Mouse (Mus musculus) kidney, postnatal 36 days (tissue): ENCODE data around the gene Ereg.
A peak's percentile ranks its signal among the peaks of the same experiment; 100 is the strongest.

Experiments used
- DNase-seq, 2 experiments: peaks; one replicate each; pipeline ENCODE4 v3.0.0; 2021 to 2022; ENCODE audit warnings: mixed read lengths in 2 of 2

Ereg gene

GRCm38 (mm10) chr5:91074450-91074950 lies at the start of gene Ereg:
TSS of gene Ereg (plus strand) at chr5:91074622.
- no peak for DNase-seq

DNA sequence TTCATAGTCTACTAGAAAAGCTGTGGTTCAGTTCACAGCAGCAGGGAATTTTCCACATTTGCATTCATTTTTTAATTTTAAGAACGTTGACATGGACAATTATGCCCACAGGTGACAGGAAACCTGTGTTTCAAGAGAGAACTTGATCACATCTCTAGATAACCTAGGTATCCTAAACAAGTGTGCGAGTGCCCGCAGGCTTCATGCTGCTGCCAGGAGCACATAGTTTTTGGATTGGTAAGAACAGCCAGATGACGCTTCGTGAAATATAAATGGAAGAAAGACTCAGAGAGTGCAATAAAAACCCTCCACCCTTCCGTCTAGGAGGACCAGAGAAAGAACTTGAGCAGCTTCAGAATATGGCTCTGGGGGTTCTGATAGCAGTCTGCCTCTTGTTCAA lies 47.3 kb upstream of the Ereg start, which contains the start of gene Epgn:
Epgn (plus strand) TSS at position 301 of the 400 bp plus-strand sequence.
- DNase-seq, result no peak

GRCm38 (mm10) chr5:91027840-91028239 lies 46.6 kb upstream of the Ereg start:
- no peak for DNase-seq

DNA sequence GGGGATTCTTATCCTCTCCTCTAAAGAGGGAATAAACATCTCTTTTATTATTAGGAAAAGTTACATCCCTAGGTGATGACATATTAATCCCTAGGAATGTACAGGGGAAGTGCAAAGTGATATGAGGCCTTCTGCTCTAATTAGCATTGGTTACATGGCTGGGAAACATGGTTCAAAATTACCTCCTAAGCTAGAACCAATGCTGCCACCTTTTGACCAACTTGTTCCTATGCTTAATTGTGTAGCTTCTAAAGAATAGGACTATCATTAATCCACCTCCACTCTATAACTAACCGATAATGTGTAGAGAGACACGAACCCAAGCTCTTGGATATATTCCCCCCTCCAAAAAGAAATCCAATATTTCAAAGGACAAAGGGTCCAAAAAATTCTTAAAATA lies 43.8 kb upstream of the Ereg start:
- no peak for DNase-seq

DNA sequence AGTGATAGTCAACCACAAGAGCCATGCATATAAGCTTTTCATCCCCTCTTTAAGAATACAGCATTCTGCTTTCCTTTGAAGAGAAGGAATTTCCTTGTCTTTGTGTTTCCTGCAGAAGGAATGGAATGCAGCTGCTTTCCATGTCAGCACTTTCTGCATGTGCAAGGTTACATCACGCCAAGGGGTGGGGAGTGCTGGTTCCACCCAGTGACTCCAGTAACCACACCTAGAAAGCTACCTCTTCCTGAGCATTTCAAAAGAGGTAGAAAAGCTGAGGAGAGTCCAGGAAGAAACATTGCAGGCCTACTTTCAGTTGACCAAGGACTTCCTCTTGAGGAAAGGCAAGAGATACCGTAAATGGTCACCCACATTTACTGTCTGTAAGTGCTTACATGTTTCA lies 39.1 kb upstream of the Ereg start:
- DNase-seq, result peak in 1 of 2 experiments; percentile 6

DNA sequence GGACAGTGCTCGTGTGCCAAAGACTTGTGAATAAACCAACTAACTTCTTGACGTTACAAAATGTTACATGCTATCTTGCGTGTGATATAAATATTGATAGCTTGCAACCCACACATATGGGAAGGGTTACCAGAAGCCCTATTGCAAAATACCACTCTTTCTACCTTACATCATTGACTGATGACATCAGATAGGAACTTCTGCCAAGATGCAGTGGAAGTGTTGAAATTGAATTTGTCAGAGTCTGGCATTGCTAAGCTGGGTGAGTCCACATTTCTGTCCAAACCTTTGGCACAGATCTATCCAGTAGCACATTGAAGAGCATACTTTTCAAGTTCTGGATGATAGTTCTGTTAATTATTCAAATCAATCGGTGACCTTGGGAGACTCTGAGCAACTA lies 37.8 kb upstream of the Ereg start:
- no peak for DNase-seq

GRCm38 (mm10) chr5:91037756-91038155 lies 36.7 kb upstream of the Ereg start:
- no peak for DNase-seq

DNA sequence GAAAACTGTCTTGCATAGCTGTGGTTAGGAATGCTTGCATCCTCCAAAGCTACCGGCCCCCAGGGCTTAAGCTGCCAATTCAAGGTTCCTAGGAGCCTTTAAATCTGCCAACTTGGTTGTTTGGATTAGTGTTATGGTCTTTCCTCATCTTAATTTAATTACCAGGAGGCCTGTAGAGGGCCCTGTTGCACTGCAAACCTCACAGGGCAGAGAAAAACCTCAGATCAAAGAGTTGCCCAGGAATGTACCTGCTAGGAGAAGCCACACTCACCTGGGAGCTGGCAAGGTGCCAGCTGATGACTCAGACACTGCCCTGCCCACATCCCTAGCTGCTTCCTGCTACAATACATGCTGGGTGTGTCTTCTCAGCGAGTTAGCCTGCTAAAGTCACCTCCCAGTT lies 35.9 kb upstream of the Ereg start:
- DNase-seq, result peak; percentile 23 to 41

GRCm38 (mm10) chr5:91038963-91039362 lies 35.5 kb upstream of the Ereg start:
- DNase-seq, result no peak

DNA sequence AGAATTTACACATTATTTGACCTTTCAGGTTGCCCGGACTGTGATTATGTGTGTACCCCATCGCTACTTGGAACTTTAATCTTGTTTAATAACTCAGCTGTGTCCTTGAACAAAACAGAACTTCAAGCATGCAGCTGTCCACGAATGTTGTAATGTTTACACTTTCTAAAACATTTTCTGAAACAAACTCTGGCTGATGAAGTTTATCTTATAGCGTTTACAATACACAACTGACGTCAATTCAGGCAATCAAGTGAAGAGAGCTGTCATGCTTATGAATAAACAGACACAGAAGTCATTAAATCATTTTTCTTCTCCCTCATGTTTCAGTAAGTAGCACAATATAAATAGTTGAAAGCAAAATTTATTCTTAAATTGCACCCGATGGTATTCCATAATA lies 26.4 kb upstream of the Ereg start:
- no peak for DNase-seq

- DNase-seq, result no peak
Observed at GRCm38 (mm10) chr5:91048397-91048796, 26.0 kb upstream of the Ereg start.

GRCm38 (mm10) chr5:91072340-91072739 lies 2.1 kb upstream of the Ereg start:
- DNase-seq, result no peak

DNA sequence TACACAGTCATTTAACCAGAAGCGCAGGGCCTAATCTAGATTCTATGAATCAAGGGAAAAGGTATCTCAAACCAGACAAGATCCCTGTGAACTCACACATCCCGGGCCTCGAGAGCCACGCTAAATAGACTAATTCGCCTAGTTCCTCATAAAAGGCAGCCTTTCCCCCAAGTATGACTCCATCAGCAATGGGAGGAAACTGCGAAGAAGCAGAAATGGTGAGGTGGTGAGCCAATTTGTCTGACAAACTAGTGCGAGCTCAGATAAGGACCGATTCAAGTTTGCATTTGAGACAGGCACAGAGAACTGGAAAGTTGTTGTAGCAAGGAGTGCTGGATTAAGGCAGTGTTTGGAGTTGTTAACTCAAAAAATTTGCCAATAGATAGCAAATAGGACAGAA lies 796 bp upstream of the Ereg start:
- DNase-seq, result no peak

GRCm38 (mm10) chr5:91074026-91074425 lies 396 bp upstream of the Ereg start:
- DNase-seq, result no peak

- no peak for DNase-seq
Observed at GRCm38 (mm10) chr5:91075021-91075420, 599 bp downstream of the Ereg start.

- no peak for DNase-seq
Observed at GRCm38 (mm10) chr5:91083016-91083415, 8.6 kb downstream of the Ereg start.

DNA sequence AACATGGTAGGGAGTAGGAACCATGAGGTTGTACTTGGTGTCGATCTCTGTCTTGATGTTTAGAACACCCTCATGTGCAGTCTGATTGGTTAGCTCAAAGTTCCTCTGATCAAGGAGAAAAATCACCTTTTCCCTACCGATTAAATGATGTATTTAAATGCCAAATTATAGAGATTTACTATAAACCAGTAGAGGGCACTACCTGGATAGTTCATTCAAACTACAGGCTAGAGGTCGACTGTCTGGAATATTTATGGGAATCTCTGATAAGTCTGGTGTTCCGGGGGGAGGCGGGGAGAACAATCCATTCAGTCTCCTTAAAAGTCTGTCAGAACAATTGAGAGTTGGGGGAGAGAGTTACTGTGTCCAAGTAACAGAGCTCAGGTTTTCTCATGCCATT lies 10.9 kb downstream of the Ereg start:
- no peak for DNase-seq

DNA sequence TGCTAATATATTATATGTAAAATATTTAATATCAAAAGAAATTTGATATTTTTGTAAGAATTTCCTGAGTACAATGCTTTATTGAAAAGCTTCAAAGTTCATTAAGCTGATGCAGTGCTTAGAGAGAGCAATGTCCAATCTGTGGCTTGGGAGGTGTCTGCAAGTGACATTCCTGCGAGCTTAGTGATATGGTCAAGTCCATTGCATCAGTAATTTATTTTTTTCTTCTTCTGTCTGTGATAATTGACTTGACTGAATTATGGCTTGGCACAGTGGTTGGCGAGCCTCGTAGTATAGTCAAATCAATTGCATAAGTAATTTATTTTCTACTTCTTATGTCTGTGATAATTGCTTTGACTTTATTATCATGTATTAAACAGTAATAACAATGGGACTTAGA lies 15.9 kb downstream of the Ereg start:
- DNase-seq, result no peak

DNA sequence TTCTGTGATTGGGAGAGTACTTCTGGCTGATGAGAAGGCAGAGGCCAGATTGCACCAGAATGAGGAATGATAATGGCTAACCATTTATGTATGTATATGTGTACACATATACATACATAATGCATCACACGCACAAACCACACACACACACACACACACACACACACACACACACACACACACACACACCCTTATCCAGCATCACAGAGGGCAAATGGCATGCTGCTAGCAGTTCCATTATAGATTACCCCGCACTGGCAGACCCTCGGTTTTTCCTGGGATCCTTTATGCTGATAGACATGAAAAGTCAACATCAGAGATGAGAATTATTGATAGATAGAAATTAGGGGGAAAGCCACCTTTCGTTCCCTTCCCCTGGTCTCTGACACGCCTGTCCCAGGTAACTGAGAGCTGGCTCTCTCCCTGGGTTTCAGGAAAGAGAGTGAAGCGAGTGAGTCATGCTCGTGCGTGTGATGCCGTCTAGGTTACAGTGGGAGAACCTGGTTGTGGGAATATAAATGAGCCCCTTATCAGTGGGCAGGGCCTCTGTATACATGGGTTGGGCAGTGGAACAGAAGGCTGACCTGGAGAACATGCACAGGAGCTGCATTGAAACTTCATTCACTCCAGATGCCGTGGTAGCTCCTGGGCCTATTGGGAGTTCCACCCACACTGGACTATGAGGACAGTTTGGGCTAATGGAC lies 23.6 kb downstream of the Ereg start:
- DNase-seq, result no peak

GRCm38 (mm10) chr5:91101742-91102141 lies 27.3 kb downstream of the Ereg start:
- DNase-seq, result no peak

- DNase-seq, result peak; percentile 75 to 76
Observed at GRCm38 (mm10) chr5:91103943-91104665, 29.7 kb downstream of the Ereg start.

GRCm38 (mm10) chr5:91106248-91106647 lies 31.8 kb downstream of the Ereg start:
- DNase-seq, result no peak

DNA sequence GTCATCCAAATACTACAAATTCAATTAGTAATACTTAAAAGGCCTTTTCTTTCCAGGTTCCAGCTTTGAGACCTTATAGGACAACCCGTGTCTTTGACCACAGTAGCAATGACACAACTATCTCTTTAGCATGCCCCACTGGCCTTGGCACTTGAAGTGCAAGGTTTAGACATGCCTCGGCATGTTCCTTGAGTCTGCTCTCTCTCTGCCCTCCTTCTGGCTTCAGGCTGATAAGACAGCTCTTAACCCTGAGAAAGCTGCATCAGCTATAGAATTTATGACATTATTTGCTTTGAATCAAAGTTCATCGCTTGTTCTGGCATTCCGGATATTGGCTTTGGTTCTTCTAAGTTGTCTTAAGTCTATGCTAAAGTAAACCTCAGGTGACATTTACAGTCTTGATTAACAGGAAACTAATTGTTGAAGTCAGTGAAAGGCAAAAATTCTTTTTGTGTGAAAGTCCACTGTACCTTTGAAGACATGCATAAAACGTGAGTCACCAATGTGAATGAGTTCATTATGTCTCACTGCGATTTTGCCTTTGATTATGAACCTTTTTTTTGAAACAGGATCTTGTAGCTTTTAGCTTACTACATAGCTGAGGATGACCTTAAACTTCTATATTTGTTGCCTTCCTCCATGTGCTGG lies 35.7 kb downstream of the Ereg start:
- DNase-seq, result no peak

DNA sequence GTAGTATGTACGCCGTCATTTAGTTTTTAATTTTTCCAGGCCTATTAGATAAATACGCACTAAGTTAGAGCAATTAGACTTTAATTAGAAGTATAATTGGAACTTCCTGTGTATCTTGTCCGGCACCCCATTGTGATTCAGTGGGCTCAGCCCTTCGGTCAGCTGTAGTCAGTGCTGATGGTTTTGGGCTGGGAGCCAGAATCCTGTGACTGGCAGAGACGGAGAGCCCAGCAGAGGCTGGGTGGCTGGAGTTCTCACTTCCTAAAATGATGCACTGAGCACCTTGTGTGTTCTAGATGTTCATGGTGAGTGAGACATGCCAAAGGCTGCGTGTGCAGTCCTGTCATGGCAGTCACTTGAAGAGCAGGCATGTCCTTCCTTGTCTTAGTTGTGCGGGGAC lies 36.6 kb downstream of the Ereg start:
- no peak for DNase-seq
